In genomic region chr15:81697847-81698246, GRCm38 (mm10) we compare ENCODE assay signal across 9 mouse cellular contexts. TPM values are rescaled to one million over a fixed set of nuclear protein-coding genes. Genes with fewer than 3 reads are reported as not detected.
DNase-seq lines count a peak whose midpoint lies in the region; ATAC-seq lines count a peak whose summit lies in the region.
"Had no signal": no experiment of that assay in that cellular context is flagged by ENCODE, and none has a peak within 500 bp of the region (broad histone marks: within the 10 kb centered on the region; RNA-seq: fewer than 3 reads in every experiment).

No protein-coding gene starts in this region.

- no peaks in the 10 kb centered on the region for H3K9me3 ChIP-seq in hindbrain, embryonic 11.5 days (ENCODE audit: control insufficient read depth, low read length)
- H3K9me3 ChIP-seq in hindbrain, embryonic 13.5 days, result no peaks in the 10 kb centered on the region
- H3K9me3 ChIP-seq: embryonic facial prominence, embryonic 13.5 days had no signal

- H3K4me1 ChIP-seq in hindbrain, embryonic 11.5 days (replicated peaks; ENCODE audit: control insufficient read depth, insufficient read depth, low read length), result peaks cover 6% of the 10 kb centered on the region
- peaks cover 24% of the 10 kb centered on the region for H3K4me1 ChIP-seq in hindbrain, embryonic 13.5 days (replicated peaks)

- H3K27me3 ChIP-seq in hindbrain, embryonic 11.5 days (ENCODE audit: control insufficient read depth, insufficient read depth, low read length), result peaks cover 24% of the 10 kb centered on the region
- peaks cover 42% of the 10 kb centered on the region for H3K27me3 ChIP-seq in hindbrain, embryonic 13.5 days

- no peak overlapping the region for H3K9ac ChIP-seq in hindbrain, embryonic 11.5 days (ENCODE audit: low read depth, low read length)
- no peak overlapping the region for H3K9ac ChIP-seq in hindbrain, embryonic 13.5 days

- H3K36me3 ChIP-seq in hindbrain, embryonic 11.5 days (ENCODE audit: control insufficient read depth, insufficient read depth, low read length), result no peaks in the 10 kb centered on the region
- H3K36me3 ChIP-seq in hindbrain, embryonic 13.5 days, result peaks cover 9% of the 10 kb centered on the region

- H3K4me3 ChIP-seq in hindbrain, embryonic 11.5 days (ENCODE audit: low read depth, low read length), result no peak overlapping the region
- no peak overlapping the region for H3K4me3 ChIP-seq in hindbrain, embryonic 13.5 days
- H3K4me3 ChIP-seq: embryonic facial prominence, embryonic 13.5 days had no signal

- no peak overlapping the region for H3K4me2 ChIP-seq in hindbrain, embryonic 11.5 days (replicated peaks; ENCODE audit: low read depth, low read length)
- no peak overlapping the region for H3K4me2 ChIP-seq in hindbrain, embryonic 13.5 days

- DNase-seq in hindbrain, embryonic 11.5 days (ENCODE audit: low spot score), result peak; percentile 55
- peak; percentile 59 for DNase-seq in adrenal gland, postnatal 14 days
- peak; percentile 44 for DNase-seq in kidney, postnatal 10 days
- DNase-seq in thymus, postnatal 0 days (ENCODE audit: low spot score), result peak; percentile 63
- no peak for DNase-seq in yolk sac, embryonic 10.5 days (ENCODE audit: low spot score)
- DNase-seq in urinary bladder, postnatal 10 days (ENCODE audit: low spot score), result no peak

- H3K27ac ChIP-seq in hindbrain, embryonic 11.5 days (ENCODE audit: low read depth, low read length), result no peak overlapping the region
- H3K27ac ChIP-seq in hindbrain, embryonic 13.5 days, result no peak overlapping the region

- ATAC-seq in hindbrain, embryonic 11.5 days (ENCODE audit: low FRiP score), result no peak
- no peak for ATAC-seq in hindbrain, embryonic 13.5 days (ENCODE audit: low FRiP score)
- ATAC-seq in CD4-positive, CD25-positive, alpha-beta regulatory T cell, adult 4 months, result peak; percentile 39

- 56% methylated on average over 3 of the region's 3 CpGs for WGBS in hindbrain, embryonic 11.5 days
- 58% methylated on average over 3 of the region's 3 CpGs for WGBS in hindbrain, embryonic 13.5 days

RNA-seq across cellular contexts. Expression of gene Chadl, which starts 0.8 kb away (rescaled TPM):
- 3.5 and 3.6 TPM in 2 replicates for polyA plus RNA-seq in hindbrain, embryonic 11.5 days (2014; fragmentation: Nextera tagmentation; extraction: Ambion mirVana)
- 13.5 and 14.2 TPM in 2 replicates for polyA plus RNA-seq in hindbrain, embryonic 13.5 days (2015; fragmentation: Nextera tagmentation; extraction: Ambion mirVana)
- polyA plus RNA-seq in CD4-positive, CD25-positive, alpha-beta regulatory T cell, adult 4 months (2017; shearing (Covaris generic)), result 1 to 10 TPM; 1.5 to 2.3 TPM
- total RNA-seq in adrenal gland, postnatal 14 days (2021), result 5.2 TPM in 2 replicates
- polyA plus RNA-seq in thymus, postnatal 0 days (2015; fragmentation: Nextera tagmentation; extraction: Ambion mirVana), result 0.31 and 0.64 TPM in 2 replicates

RNA-seq across cellular contexts. Expression of gene L3mbtl2, which starts 34.2 kb away (rescaled TPM):
- polyA plus RNA-seq in hindbrain, embryonic 11.5 days (2014; fragmentation: Nextera tagmentation; extraction: Ambion mirVana), result 26.4 and 26.7 TPM in 2 replicates
- 28.6 and 29.5 TPM in 2 replicates for polyA plus RNA-seq in hindbrain, embryonic 13.5 days (2015; fragmentation: Nextera tagmentation; extraction: Ambion mirVana)
- polyA plus RNA-seq in CD4-positive, CD25-positive, alpha-beta regulatory T cell, adult 4 months (2017; shearing (Covaris generic)), result 10 to 100 TPM; 23.6 to 44.0 TPM
- 18.1 and 20.8 TPM in 2 replicates for total RNA-seq in adrenal gland, postnatal 14 days (2021)
- polyA plus RNA-seq in thymus, postnatal 0 days (2015; fragmentation: Nextera tagmentation; extraction: Ambion mirVana), result 28.3 and 29.9 TPM in 2 replicates

RNA-seq across cellular contexts. Expression of gene Zc3h7b, which starts 47.0 kb away (rescaled TPM):
- 36.8 and 52.6 TPM in 2 replicates for polyA plus RNA-seq in hindbrain, embryonic 11.5 days (2014; fragmentation: Nextera tagmentation; extraction: Ambion mirVana)
- 42.6 and 46.8 TPM in 2 replicates for polyA plus RNA-seq in hindbrain, embryonic 13.5 days (2015; fragmentation: Nextera tagmentation; extraction: Ambion mirVana)
- polyA plus RNA-seq in CD4-positive, CD25-positive, alpha-beta regulatory T cell, adult 4 months (2017; shearing (Covaris generic)), result 1 to 10 TPM; 5.4 to 7.3 TPM
- 73.8 and 81.9 TPM in 2 replicates for total RNA-seq in adrenal gland, postnatal 14 days (2021)
- 14.5 and 17.6 TPM in 2 replicates for polyA plus RNA-seq in thymus, postnatal 0 days (2015; fragmentation: Nextera tagmentation; extraction: Ambion mirVana)

RNA-seq across cellular contexts. Expression of gene Rangap1, which starts 47.5 kb away (rescaled TPM):
- polyA plus RNA-seq in hindbrain, embryonic 11.5 days (2014; fragmentation: Nextera tagmentation; extraction: Ambion mirVana), result 130 and 145 TPM in 2 replicates
- 129 and 140 TPM in 2 replicates for polyA plus RNA-seq in hindbrain, embryonic 13.5 days (2015; fragmentation: Nextera tagmentation; extraction: Ambion mirVana)
- 10 to 100 TPM; 43.0 to 54.0 TPM for polyA plus RNA-seq in CD4-positive, CD25-positive, alpha-beta regulatory T cell, adult 4 months (2017; shearing (Covaris generic))
- total RNA-seq in adrenal gland, postnatal 14 days (2021), result 61.7 and 61.8 TPM in 2 replicates
- 67.1 and 71.0 TPM in 2 replicates for polyA plus RNA-seq in thymus, postnatal 0 days (2015; fragmentation: Nextera tagmentation; extraction: Ambion mirVana)

Comparison
In these comparisons a context has a peak if more than half of its experiments do, and no peak if none do; other contexts are left out.
1. DNase-seq: peak in hindbrain, embryonic 11.5 days (single experiment), adrenal gland, postnatal 14 days (single experiment), kidney, postnatal 10 days (single experiment) and thymus, postnatal 0 days (single experiment); none in yolk sac, embryonic 10.5 days (single experiment) and urinary bladder, postnatal 10 days (single experiment).